Mouse (Mus musculus) T-helper 1 cell (primary cell): Measurements from ENCODE around the gene Ddx39.

Source experiments
- in situ Hi-C: fragments of 300-600 bp; cut with MboI, MseI; formaldehyde crosslinking; loops from one replicate; pipeline ENCODE4 v1.15.1; 2025; ENCODE audit warnings: high pct_unique_total_duplicates

The Ddx39 gene

GRCm38 (mm10) chr8:83767442-83767841 lies 52.5 kb downstream of the Ddx39 start:
- in situ Hi-C loops: no loop called here

- in situ Hi-C loops: no loop called here
Measured at GRCm38 (mm10) chr8:83768526-83768925, 53.5 kb downstream of the Ddx39 start.

- in situ Hi-C loops: no loop called here
Measured at GRCm38 (mm10) chr8:83769720-83770119, 54.7 kb downstream of the Ddx39 start.

GRCm38 (mm10) chr8:83770669-83771068 lies 55.7 kb downstream of the Ddx39 start:
- in situ Hi-C loops: no loop called here

GRCm38 (mm10) chr8:83771791-83772190 lies 56.8 kb downstream of the Ddx39 start:
- in situ Hi-C loops: no loop called here

GRCm38 (mm10) chr8:83772701-83773451 lies 57.9 kb downstream of the Ddx39 start:
- in situ Hi-C loops: no loop called here

GRCm38 (mm10) chr8:83773452-83773846 lies 58.5 kb downstream of the Ddx39 start:
- in situ Hi-C loops: no loop called here

- in situ Hi-C loops: no loop called here
Measured at GRCm38 (mm10) chr8:83774221-83774620, 59.2 kb downstream of the Ddx39 start.
